Mouse (Mus musculus) kidney, embryonic 14.5 days (tissue): Measurements from ENCODE around the gene Bach2. TPM values are rescaled to one million over a fixed set of nuclear protein-coding genes. Genes with fewer than 3 reads are reported as not detected.

ENCODE experiments used
- ATAC-seq: fragments of 200-750 bp; cut with Nextera tagmentation; 2 replicates; pipeline ENCODE4 v1.8.0; 2017; ENCODE audit warnings: moderate number of reproducible peaks, mild to moderate bottlenecking, moderate TSS enrichment, moderate library complexity; ENCODE audit not compliant: low FRiP score, low TSS enrichment
- H3K27ac ChIP-seq: fragments of 300-500 bp; sonication (generic); 2 replicates; pipeline ENCODE4 v1.5.1; 2014; ENCODE audit warnings: low read depth, mild to moderate bottlenecking, low read length, moderate library complexity, mixed read lengths
- H3K27me3 ChIP-seq: fragments of 300-500 bp; sonication (generic); 2 replicates; pipeline ENCODE4 v1.6.1; 2014; ENCODE audit warnings: mild to moderate bottlenecking, low read length; ENCODE audit not compliant: control insufficient read depth, insufficient read depth
- H3K36me3 ChIP-seq: fragments of 300-500 bp; sonication (generic); 2 replicates; pipeline ENCODE4 v1.6.1; 2014; ENCODE audit warnings: low read length, mixed read lengths; ENCODE audit not compliant: control insufficient read depth, insufficient read depth
- H3K4me1 ChIP-seq: fragments of 300-500 bp; sonication (generic); 2 replicates; pipeline ENCODE4 v1.6.1; 2014; ENCODE audit warnings: low read length, mixed read lengths; ENCODE audit not compliant: control insufficient read depth, insufficient read depth
- H3K4me2 ChIP-seq: fragments of 300-500 bp; sonication (generic); replicated peaks from 2 replicates; pipeline ENCODE4 v1.6.1; 2014; ENCODE audit warnings: low read depth, mild to moderate bottlenecking, low read length
- H3K4me3 ChIP-seq: fragments of 300-500 bp; sonication (generic); 2 replicates; pipeline ENCODE4 v1.5.1; 2014; ENCODE audit warnings: mild to moderate bottlenecking, low read length
- H3K9ac ChIP-seq: fragments of 300-500 bp; sonication (generic); 2 replicates; pipeline ENCODE4 v1.6.1; 2014; ENCODE audit warnings: low read depth, mild to moderate bottlenecking, low read length, moderate library complexity
- H3K9me3 ChIP-seq: fragments of 300-500 bp; sonication (generic); 2 replicates; pipeline ENCODE4 v1.6.1; 2016; ENCODE audit warnings: low read length; ENCODE audit not compliant: control insufficient read depth
- WGBS: fragments of 180-500 bp; shearing (Covaris S2); extraction: QIAGEN DNeasy Blood & Tissue Kit; methylation state at CpG from one replicate; pipeline ENCODE4 v1.1.7; 2014; 5-methylcytosine and 5-hydroxymethylcytosine counted together
- polyA plus RNA-seq: library from polyadenylated mRNA; unstranded; fragments of >200 nt; fragmentation: Nextera tagmentation; extraction: Ambion mirVana; gene quantifications from 2 replicates; pipeline ENCODE4 v1.2.1, GENCODE M21; 2014

Bach2 gene
- polyA plus RNA-seq, 1 experiment from 2014 or later, result 13.3 TPM

DNA sequence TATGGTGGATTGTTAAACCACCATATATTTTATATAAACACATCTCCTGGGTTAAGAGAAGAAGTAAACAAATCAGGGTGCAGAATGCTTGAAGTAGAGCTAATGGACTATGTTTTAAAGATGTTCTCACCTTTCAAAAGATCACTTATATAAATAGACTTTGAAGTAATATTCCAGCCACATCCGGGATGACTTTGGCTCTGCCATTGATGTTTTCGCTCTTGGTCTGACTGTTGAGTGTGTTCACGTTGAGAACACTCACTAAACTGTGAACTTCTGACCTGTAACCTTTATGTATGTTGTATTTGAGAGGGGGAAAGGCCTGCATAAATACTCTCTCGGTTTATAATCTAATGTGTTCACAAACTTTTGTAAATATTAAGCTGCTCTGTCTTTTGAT lies 20.2 kb upstream of the Bach2 start:
- Histone ChIP-seq H3K4me1 (peaks cover 14% of the 10 kb centered on the region; the same call in 1 of the 2 replicates), H3K9me3 (no peaks in the 10 kb centered on the region)
- 67% methylated on average over 4 of the region's 4 CpGs for WGBS

GRCm38 (mm10) chr4:32219428-32220128 lies 19.0 kb upstream of the Bach2 start:
- no peaks in the 10 kb centered on the region for H3K9me3 ChIP-seq
- 20% methylated on average over 10 of the region's 10 CpGs for WGBS
- H3K36me3 ChIP-seq, result no peaks in the 10 kb centered on the region
- peaks cover 14% of the 10 kb centered on the region; the same call in 1 of the 2 replicates for H3K4me1 ChIP-seq
- ATAC-seq, result peak; percentile 90
- peaks cover 4% of the 10 kb centered on the region; the same call in 1 of the 2 replicates for H3K27me3 ChIP-seq
- no peak overlapping the region for H3K4me3 ChIP-seq
- H3K9ac ChIP-seq, result no peak overlapping the region
- H3K27ac ChIP-seq, result peak overlapping the region; percentile 48; the same call in 1 of the 2 replicates
- H3K4me2 ChIP-seq, result peak overlapping the region; percentile 11; the same call in 1 of the 2 replicates

More for the DNA sequence above, 20.2 kb upstream of the Bach2 start:
- Histone ChIP-seq H3K27ac (no peak overlapping the region), H3K9ac (no peak overlapping the region), H3K4me3 (no peak overlapping the region), H3K4me2 (no peak overlapping the region), H3K27me3 (peaks cover 4% of the 10 kb centered on the region; the same call in 1 of the 2 replicates), H3K36me3 (no peaks in the 10 kb centered on the region)
- no peak for ATAC-seq

DNA sequence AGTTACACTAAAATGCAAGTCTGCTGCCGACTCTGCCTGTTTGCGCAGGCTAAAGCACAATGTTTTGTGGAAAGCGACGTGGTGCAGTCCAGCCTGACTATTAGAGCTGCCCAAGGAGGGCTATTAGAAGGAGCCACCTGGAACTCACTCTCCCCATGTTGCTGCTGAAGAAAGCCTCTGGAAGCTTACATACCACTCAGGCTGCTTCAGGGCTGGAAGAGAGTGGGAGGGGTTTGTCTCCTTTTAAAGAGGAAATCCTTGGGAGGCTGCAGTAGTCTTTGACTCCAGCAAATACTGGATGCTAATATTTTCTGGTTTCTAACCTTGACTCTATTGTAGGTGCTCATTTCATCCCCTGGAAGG lies 18.5 kb upstream of the Bach2 start:
- H3K36me3 ChIP-seq, result no peaks in the 10 kb centered on the region
- H3K4me1 ChIP-seq, result peaks cover 14% of the 10 kb centered on the region; the same call in 1 of the 2 replicates
- no peak overlapping the region; the same call in 1 of the 2 replicates for H3K4me2 ChIP-seq
- no peak overlapping the region for H3K9ac ChIP-seq
- 44% methylated on average over 4 of the region's 4 CpGs for WGBS
- peak overlapping the region; percentile 48; the same call in 1 of the 2 replicates for H3K27ac ChIP-seq
- no peaks in the 10 kb centered on the region for H3K9me3 ChIP-seq
- H3K4me3 ChIP-seq, result no peak overlapping the region
- H3K27me3 ChIP-seq, result peaks cover 4% of the 10 kb centered on the region; the same call in 1 of the 2 replicates
- no peak for ATAC-seq

DNA sequence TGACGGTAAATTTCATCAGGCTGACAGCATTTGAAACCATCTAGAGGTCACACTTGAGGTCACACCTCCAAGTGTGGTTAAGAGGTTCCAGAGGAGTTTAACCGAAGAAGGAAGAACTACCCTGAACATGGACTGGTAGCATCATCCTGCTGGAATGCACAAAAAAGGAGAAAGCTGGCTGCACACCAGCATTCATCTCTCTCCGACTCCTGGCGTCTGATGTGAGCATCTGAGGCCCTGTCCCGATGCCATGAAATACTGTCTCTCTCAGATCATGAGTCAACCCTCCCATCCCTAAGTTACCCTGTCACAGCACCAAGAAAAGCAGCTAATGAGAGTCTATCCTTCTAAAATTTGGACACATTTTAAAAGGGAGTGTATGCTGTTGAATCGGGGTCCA lies 17.6 kb upstream of the Bach2 start:
- Histone ChIP-seq H3K4me2 (no peak overlapping the region), H3K27ac (no peak overlapping the region)
- no peak for ATAC-seq

DNA sequence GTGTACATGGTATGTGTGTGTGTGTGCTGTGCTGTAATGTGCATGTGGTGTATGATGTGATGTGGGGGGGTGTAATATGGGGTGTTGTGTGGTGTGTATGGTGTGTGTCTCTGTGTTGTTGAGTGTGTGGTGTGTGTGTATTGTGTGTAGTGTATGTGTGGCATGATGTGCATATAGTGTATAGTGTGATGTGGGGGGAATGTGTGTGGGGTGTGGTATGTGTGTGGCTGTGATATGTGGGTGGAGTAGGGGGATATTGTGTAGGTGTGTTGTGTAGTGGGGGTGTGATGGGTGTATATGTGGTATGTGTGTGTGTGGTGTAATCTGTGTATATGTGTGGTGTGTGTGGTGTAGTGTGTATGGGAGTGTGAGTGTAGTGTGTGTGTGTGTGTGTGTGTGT lies 15.0 kb upstream of the Bach2 start:
- no peaks in the 10 kb centered on the region for H3K36me3 ChIP-seq
- H3K4me2 ChIP-seq, result no peak overlapping the region
- H3K9ac ChIP-seq, result no peak overlapping the region
- H3K9me3 ChIP-seq, result no peaks in the 10 kb centered on the region
- H3K4me3 ChIP-seq, result no peak overlapping the region
- H3K27me3 ChIP-seq, result peaks cover 4% of the 10 kb centered on the region; the same call in 1 of the 2 replicates
- H3K27ac ChIP-seq, result no peak overlapping the region
- no peak for ATAC-seq
- peaks cover 25% of the 10 kb centered on the region; the same call in 1 of the 2 replicates for H3K4me1 ChIP-seq

More for the DNA sequence above, 17.6 kb upstream of the Bach2 start:
- H3K4me3 ChIP-seq, result no peak overlapping the region
- H3K4me1 ChIP-seq, result peaks cover 14% of the 10 kb centered on the region; the same call in 1 of the 2 replicates
- H3K9me3 ChIP-seq, result no peaks in the 10 kb centered on the region
- peaks cover 4% of the 10 kb centered on the region; the same call in 1 of the 2 replicates for H3K27me3 ChIP-seq
- H3K36me3 ChIP-seq, result no peaks in the 10 kb centered on the region
- WGBS, result 44% methylated on average over 6 of the region's 6 CpGs
- H3K9ac ChIP-seq, result no peak overlapping the region

DNA sequence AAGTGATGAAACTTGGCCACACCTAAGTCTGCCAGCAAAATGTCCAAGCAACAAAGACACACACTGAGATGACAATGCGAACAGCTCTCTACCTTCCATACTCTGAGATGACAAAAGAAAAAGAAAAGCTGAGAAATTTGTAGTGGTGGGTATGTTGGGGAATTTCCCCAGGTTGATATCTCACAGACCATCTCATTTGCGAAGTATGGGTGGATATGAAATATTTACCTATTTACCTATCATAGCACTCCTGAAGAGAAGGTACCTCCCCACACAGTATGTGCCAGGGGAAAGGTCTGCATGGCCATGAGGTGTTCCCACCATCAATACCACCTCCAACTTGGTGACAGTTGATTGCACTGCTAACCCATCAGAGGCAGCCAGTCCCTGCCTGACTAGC lies 13.4 kb upstream of the Bach2 start:
- Histone ChIP-seq H3K4me3 (no peak overlapping the region), H3K27ac (no peak overlapping the region), H3K9me3 (no peaks in the 10 kb centered on the region), H3K4me1 (peaks cover 18% of the 10 kb centered on the region; the same call in 1 of the 2 replicates), H3K36me3 (no peaks in the 10 kb centered on the region), H3K4me2 (no peak overlapping the region), H3K9ac (no peak overlapping the region), H3K27me3 (peaks cover 4% of the 10 kb centered on the region; the same call in 1 of the 2 replicates)
- 96% methylated on average over 2 of the region's 2 CpGs for WGBS
- no peak for ATAC-seq

GRCm38 (mm10) chr4:32227970-32228557 lies 10.5 kb upstream of the Bach2 start:
- no peaks in the 10 kb centered on the region for H3K27me3 ChIP-seq
- no peak overlapping the region for H3K4me3 ChIP-seq
- H3K27ac ChIP-seq, result no peak overlapping the region
- H3K4me2 ChIP-seq, result no peak overlapping the region
- no peaks in the 10 kb centered on the region for H3K36me3 ChIP-seq
- WGBS, result 44% methylated on average over 8 of the region's 8 CpGs
- no peak overlapping the region for H3K9ac ChIP-seq
- H3K9me3 ChIP-seq, result no peaks in the 10 kb centered on the region
- ATAC-seq, result no peak
- H3K4me1 ChIP-seq, result peaks cover 11% of the 10 kb centered on the region; the same call in 1 of the 2 replicates

GRCm38 (mm10) chr4:32229266-32229665 lies 9.3 kb upstream of the Bach2 start:
- no peak for ATAC-seq
- H3K9ac ChIP-seq, result no peak overlapping the region

More at GRCm38 (mm10) chr4:32229266-32229665, 9.3 kb upstream of the Bach2 start:
- Histone ChIP-seq H3K4me2 (no peak overlapping the region), H3K27ac (no peak overlapping the region), H3K4me1 (peaks cover 11% of the 10 kb centered on the region; the same call in 1 of the 2 replicates), H3K9me3 (no peaks in the 10 kb centered on the region), H3K36me3 (no peaks in the 10 kb centered on the region), H3K27me3 (no peaks in the 10 kb centered on the region), H3K4me3 (no peak overlapping the region)
- 89% methylated on average over 10 of the region's 10 CpGs for WGBS
